Mouse (Mus musculus) heart, postnatal 0 days (tissue): ENCODE data around the gene Camkmt.

Source experiments
- CTCF ChIP-seq: IDR thresholded peaks from 2 replicates; pipeline ENCODE4 v1.5.1; 2016; ENCODE audit warnings: antibody characterized with exemption, control low read depth, low read depth
- EP300 ChIP-seq: IDR thresholded peaks from 2 replicates; pipeline ENCODE4 v1.6.1; 2016; ENCODE audit warnings: antibody characterized with exemption, low read depth

- no peak for TF ChIP-seq CTCF
- no peak for TF ChIP-seq EP300
These were observed 19.1 kb upstream of the Camkmt start for GRCm38 (mm10) chr17:85071088-85071775.
